Mouse (Mus musculus) hindbrain, embryonic 13.5 days (tissue): Measurements from ENCODE around the gene Gm49403. TPM values are rescaled to one million over a fixed set of nuclear protein-coding genes. Genes with fewer than 3 reads are reported as not detected.
A peak's percentile ranks its signal among the peaks of the same experiment; 100 is the strongest.

ENCODE experiments used
- ATAC-seq: fragments of 200-750 bp; cut with Nextera tagmentation; 2 replicates; pipeline ENCODE4 v1.8.0; 2017; ENCODE audit warnings: moderate TSS enrichment; ENCODE audit not compliant: low FRiP score
- H3K27ac ChIP-seq: fragments of 300-500 bp; sonication (generic); 2 replicates; pipeline ENCODE4 v1.5.1; 2015; ENCODE audit warnings: inconsistent platforms, mild to moderate bottlenecking, moderate library complexity
- H3K27me3 ChIP-seq: fragments of 300-500 bp; sonication (generic); 2 replicates; pipeline ENCODE4 v1.6.1; 2015; ENCODE audit warnings: mild to moderate bottlenecking, inconsistent platforms
- H3K36me3 ChIP-seq: fragments of 300-500 bp; sonication (generic); 2 replicates; pipeline ENCODE4 v1.6.1; 2015; ENCODE audit warnings: mild to moderate bottlenecking, inconsistent platforms
- H3K4me1 ChIP-seq: fragments of 300-500 bp; sonication (generic); replicated peaks from 2 replicates; pipeline ENCODE4 v1.6.1; 2015; ENCODE audit warnings: inconsistent platforms
- H3K4me2 ChIP-seq: fragments of 300-500 bp; sonication (generic); 2 replicates; pipeline ENCODE4 v1.6.1; 2015; ENCODE audit warnings: inconsistent platforms, mild to moderate bottlenecking, moderate library complexity
- H3K4me3 ChIP-seq: fragments of 300-500 bp; sonication (generic); 2 replicates; pipeline ENCODE4 v1.5.1; 2015; ENCODE audit warnings: mild to moderate bottlenecking, inconsistent platforms
- H3K9ac ChIP-seq: fragments of 300-500 bp; sonication (generic); 2 replicates; pipeline ENCODE4 v1.6.1; 2015; ENCODE audit warnings: mild to moderate bottlenecking, inconsistent platforms
- H3K9me3 ChIP-seq: fragments of 300-500 bp; sonication (generic); 2 replicates; pipeline ENCODE4 v1.6.1; 2016; ENCODE audit warnings: inconsistent platforms
- WGBS: fragments of 180-500 bp; shearing (Covaris S2); methylation state at CpG from one replicate; pipeline ENCODE4 v1.1.7; 2015; 5-methylcytosine and 5-hydroxymethylcytosine counted together
- polyA plus RNA-seq: library from polyadenylated mRNA; unstranded; fragments of >200 nt; fragmentation: Nextera tagmentation; extraction: Ambion mirVana; gene quantifications from 2 replicates; pipeline ENCODE4 v1.2.1, GENCODE M21; 2015

The Gm49403 gene
- polyA plus RNA-seq, 1 experiment from 2014 or later, result not detected

- Histone ChIP-seq H3K36me3 (peaks cover 34% of the 10 kb centered on the region), H3K9me3 (no peaks in the 10 kb centered on the region), H3K4me2 (peak within 1 kb of the TSS; percentile 90), H3K9ac (peak within 1 kb of the TSS; percentile 93), H3K4me1 (peaks cover 54% of the 10 kb centered on the region), H3K4me3 (peak within 1 kb of the TSS; percentile 94), H3K27ac (peak within 1 kb of the TSS; percentile 90), H3K27me3 (no peaks in the 10 kb centered on the region)
- peak; percentile 98 for ATAC-seq
- under 1% methylated on average over 53 of the region's 53 CpGs for WGBS
These were observed 14.2 kb downstream of the Gm49403 start, which contains the start of gene Ganab for GRCm38 (mm10) chr19:8897865-8898495. Ganab (plus strand) TSS chr19:8898071.

- Histone ChIP-seq H3K27me3 (no peaks in the 10 kb centered on the region), H3K27ac (peak overlapping the region; percentile 90), H3K4me1 (peaks cover 49% of the 10 kb centered on the region), H3K4me2 (peak overlapping the region; percentile 90), H3K9me3 (no peaks in the 10 kb centered on the region), H3K9ac (peak overlapping the region; percentile 93), H3K4me3 (peak overlapping the region; percentile 94), H3K36me3 (peaks cover 40% of the 10 kb centered on the region)
- no peak for ATAC-seq
- 15% methylated on average over 13 of the region's 13 CpGs for WGBS
These were observed 14.8 kb downstream of the Gm49403 start for GRCm38 (mm10) chr19:8898576-8898975.

GRCm38 (mm10) chr19:8899079-8899478 lies 15.3 kb downstream of the Gm49403 start:
- Histone ChIP-seq H3K4me2 (peak overlapping the region; percentile 90), H3K4me1 (peaks cover 44% of the 10 kb centered on the region), H3K4me3 (peak overlapping the region; percentile 94), H3K27me3 (no peaks in the 10 kb centered on the region), H3K9ac (peak overlapping the region; percentile 93), H3K9me3 (no peaks in the 10 kb centered on the region), H3K27ac (no peak overlapping the region), H3K36me3 (peaks cover 44% of the 10 kb centered on the region)
- 65% methylated on average over 3 of the region's 3 CpGs for WGBS
- ATAC-seq, result no peak

- Histone ChIP-seq H3K4me2 (no peak overlapping the region), H3K27me3 (no peaks in the 10 kb centered on the region), H3K27ac (no peak overlapping the region), H3K36me3 (peaks cover 60% of the 10 kb centered on the region), H3K9ac (no peak overlapping the region), H3K9me3 (no peaks in the 10 kb centered on the region), H3K4me3 (no peak overlapping the region), H3K4me1 (peaks cover 18% of the 10 kb centered on the region)
- WGBS, result 95% methylated on average over 5 of the region's 5 CpGs
- no peak for ATAC-seq
These were observed 19.7 kb downstream of the Gm49403 start for GRCm38 (mm10) chr19:8903412-8903811.

- no peak for ATAC-seq
- no peaks in the 10 kb centered on the region for H3K4me1 ChIP-seq
- no peak overlapping the region for H3K9ac ChIP-seq
- H3K36me3 ChIP-seq, result peaks cover 97% of the 10 kb centered on the region
- no peak overlapping the region for H3K27ac ChIP-seq
- no peaks in the 10 kb centered on the region for H3K9me3 ChIP-seq
- no peak overlapping the region for H3K4me2 ChIP-seq
- no peaks in the 10 kb centered on the region for H3K27me3 ChIP-seq
- no peak overlapping the region for H3K4me3 ChIP-seq
- WGBS, result 90% methylated on average over 6 of the region's 6 CpGs
These were observed 24.8 kb downstream of the Gm49403 start for GRCm38 (mm10) chr19:8908531-8908930.

- Histone ChIP-seq H3K9me3 (no peaks in the 10 kb centered on the region), H3K27me3 (no peaks in the 10 kb centered on the region), H3K4me1 (no peaks in the 10 kb centered on the region), H3K4me2 (no peak overlapping the region), H3K9ac (no peak overlapping the region), H3K27ac (no peak overlapping the region), H3K36me3 (peaks cover 100% of the 10 kb centered on the region), H3K4me3 (no peak overlapping the region)
- ATAC-seq, result no peak
- 91% methylated on average over 5 of the region's 5 CpGs for WGBS
These were observed 28.1 kb downstream of the Gm49403 start for GRCm38 (mm10) chr19:8911810-8912209.

- ATAC-seq, result no peak
- no peaks in the 10 kb centered on the region for H3K9me3 ChIP-seq
These were observed 30.5 kb downstream of the Gm49403 start for GRCm38 (mm10) chr19:8914212-8914611.

GRCm38 (mm10) chr19:8919000-8919399 lies 35.3 kb downstream of the Gm49403 start:
- Histone ChIP-seq H3K4me2 (no peak overlapping the region), H3K36me3 (peaks cover 40% of the 10 kb centered on the region), H3K9ac (no peak overlapping the region), H3K9me3 (no peaks in the 10 kb centered on the region), H3K27me3 (no peaks in the 10 kb centered on the region), H3K4me1 (peaks cover 17% of the 10 kb centered on the region), H3K4me3 (no peak overlapping the region), H3K27ac (no peak overlapping the region)
- 98% methylated on average over 3 of the region's 3 CpGs for WGBS
- no peak for ATAC-seq

More at GRCm38 (mm10) chr19:8914212-8914611, 30.5 kb downstream of the Gm49403 start:
- no peak overlapping the region for H3K27ac ChIP-seq
- H3K27me3 ChIP-seq, result no peaks in the 10 kb centered on the region
- H3K4me1 ChIP-seq, result no peaks in the 10 kb centered on the region
- no peak overlapping the region for H3K9ac ChIP-seq
- no peak overlapping the region for H3K4me2 ChIP-seq
- peaks cover 80% of the 10 kb centered on the region for H3K36me3 ChIP-seq
- WGBS, result 96% methylated on average over 3 of the region's 3 CpGs
- H3K4me3 ChIP-seq, result no peak overlapping the region

- peak overlapping the region; percentile 88 for H3K27ac ChIP-seq
- peak overlapping the region; percentile 84 for H3K4me3 ChIP-seq
- no peak overlapping the region for H3K9ac ChIP-seq
- no peaks in the 10 kb centered on the region for H3K9me3 ChIP-seq
- H3K4me2 ChIP-seq, result peak overlapping the region; percentile 84
- WGBS, result 71% methylated on average over 6 of the region's 6 CpGs
- no peaks in the 10 kb centered on the region for H3K27me3 ChIP-seq
- peaks cover 17% of the 10 kb centered on the region for H3K4me1 ChIP-seq
- ATAC-seq, result no peak
- H3K36me3 ChIP-seq, result peaks cover 33% of the 10 kb centered on the region
These were observed 35.9 kb downstream of the Gm49403 start for GRCm38 (mm10) chr19:8919684-8920072.

- peak; percentile 97 for ATAC-seq
- peak within 1 kb of the TSS; percentile 84 for H3K4me3 ChIP-seq
These were observed 36.5 kb downstream of the Gm49403 start, which contains the start of gene B3gat3 for GRCm38 (mm10) chr19:8920073-8920736. B3gat3 (plus strand) TSS chr19:8920374.

GRCm38 (mm10) chr19:8920836-8921291 lies 37.1 kb downstream of the Gm49403 start:
- Histone ChIP-seq H3K9ac (peak overlapping the region; percentile 89), H3K4me1 (peaks cover 17% of the 10 kb centered on the region), H3K27ac (peak overlapping the region; percentile 88), H3K36me3 (peaks cover 30% of the 10 kb centered on the region), H3K27me3 (no peaks in the 10 kb centered on the region), H3K9me3 (no peaks in the 10 kb centered on the region), H3K4me2 (peak overlapping the region; percentile 84), H3K4me3 (peak overlapping the region; percentile 84)
- ATAC-seq, result peak; percentile 3
- WGBS, result 3% methylated on average over 6 of the region's 6 CpGs

More at GRCm38 (mm10) chr19:8920073-8920736, 36.5 kb downstream of the Gm49403 start, which contains the start of gene B3gat3:
- 3% methylated on average over 50 of the region's 50 CpGs for WGBS
- Histone ChIP-seq H3K36me3 (peaks cover 30% of the 10 kb centered on the region), H3K27me3 (no peaks in the 10 kb centered on the region), H3K4me2 (peak within 1 kb of the TSS; percentile 84), H3K9me3 (no peaks in the 10 kb centered on the region), H3K27ac (peak within 1 kb of the TSS; percentile 88), H3K9ac (peak within 1 kb of the TSS; percentile 89), H3K4me1 (peaks cover 17% of the 10 kb centered on the region)

- Histone ChIP-seq H3K36me3 (peaks cover 30% of the 10 kb centered on the region), H3K27ac (no peak overlapping the region), H3K4me1 (peaks cover 17% of the 10 kb centered on the region), H3K9ac (peak overlapping the region; percentile 39; the same call in 1 of the 2 replicates), H3K27me3 (no peaks in the 10 kb centered on the region), H3K4me2 (peak overlapping the region; percentile 84), H3K9me3 (no peaks in the 10 kb centered on the region), H3K4me3 (peak overlapping the region; percentile 84)
- ATAC-seq, result no peak
- WGBS, result 78% methylated on average over 9 of the region's 9 CpGs
These were observed 38.0 kb downstream of the Gm49403 start for GRCm38 (mm10) chr19:8921741-8922140.
